Mouse (Mus musculus) bone marrow macrophage, adult 2 months (primary cell): ENCODE measurements around the gene Gm49373.

ENCODE experiments used
- CTCF ChIP-seq: IDR thresholded peaks from 2 replicates; pipeline ENCODE4 v1.5.1; 2012; ENCODE audit warnings: low read depth, mild to moderate bottlenecking, low read length, moderate library complexity
- POLR2A ChIP-seq: IDR thresholded peaks from 2 replicates; pipeline ENCODE4 v1.6.1; 2012; ENCODE audit warnings: mild to moderate bottlenecking, low read depth, low read length, borderline replicate concordance

- no peak for TF ChIP-seq CTCF
- no peak for TF ChIP-seq POLR2A
Measured at GRCm38 (mm10) chr9:21014691-21015570, 58.0 kb downstream of the Gm49373 start.
